Mouse (Mus musculus): ENCODE results near the gene Fbxl22. TPM values are rescaled to one million over a fixed set of nuclear protein-coding genes. Genes with fewer than 3 reads are reported as not detected.
A peak's percentile ranks its signal among the peaks of the same experiment; 100 is the strongest.

Fbxl22 gene
- polyA plus RNA-seq, 1 experiment from 2014 or later: 2.5 TPM

DNA sequence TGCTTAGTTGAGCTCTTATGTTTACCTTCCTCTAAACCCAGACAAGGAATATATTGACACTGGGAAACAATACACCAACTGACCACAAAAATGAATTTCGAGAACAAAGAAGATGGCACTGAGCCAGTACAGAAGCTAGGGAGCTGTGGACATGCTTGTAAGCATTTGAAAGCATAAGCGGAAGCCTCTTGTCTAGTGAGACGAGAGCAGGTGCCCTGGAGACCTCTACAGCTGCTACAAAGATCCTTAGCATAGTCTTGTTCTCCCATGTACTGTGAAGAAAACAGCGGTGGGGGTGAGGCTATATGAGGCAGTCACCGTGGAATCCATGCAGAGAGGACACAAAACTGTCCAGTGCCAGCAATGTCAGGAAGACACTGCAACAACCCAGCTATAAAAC, 4.5 kb upstream of the Fbxl22 start:
- Histone ChIP-seq H3K27me3 (ENCODE audit: control insufficient read depth, insufficient read depth, low read length) (no peaks in the 10 kb centered on the region), H3K27ac (ENCODE audit: low read depth, low read length) (no peak overlapping the region), H3K36me3 (ENCODE audit: control insufficient read depth, insufficient read depth, low read length) (peaks cover 8% of the 10 kb centered on the region; the same call in 1 of the 2 replicates), H3K4me3 (ENCODE audit: low read depth, low read length) (no peak overlapping the region), H3K9me3 (ENCODE audit: control insufficient read depth, low read length) (no peaks in the 10 kb centered on the region), H3K4me2 (ENCODE audit: low read depth, low read length, severe bottlenecking) (no peak overlapping the region), H3K4me1 (replicated peaks; ENCODE audit: control insufficient read depth, insufficient read depth, low read length) (no peaks in the 10 kb centered on the region), H3K9ac (ENCODE audit: low read length) (no peak overlapping the region)
- WGBS: 83% methylated on average over 5 of the region's 5 CpGs
- DNase-seq (ENCODE audit: low spot score): no peak
- no peak for ATAC-seq (replicated peaks; ENCODE audit: low FRiP score)

DNA sequence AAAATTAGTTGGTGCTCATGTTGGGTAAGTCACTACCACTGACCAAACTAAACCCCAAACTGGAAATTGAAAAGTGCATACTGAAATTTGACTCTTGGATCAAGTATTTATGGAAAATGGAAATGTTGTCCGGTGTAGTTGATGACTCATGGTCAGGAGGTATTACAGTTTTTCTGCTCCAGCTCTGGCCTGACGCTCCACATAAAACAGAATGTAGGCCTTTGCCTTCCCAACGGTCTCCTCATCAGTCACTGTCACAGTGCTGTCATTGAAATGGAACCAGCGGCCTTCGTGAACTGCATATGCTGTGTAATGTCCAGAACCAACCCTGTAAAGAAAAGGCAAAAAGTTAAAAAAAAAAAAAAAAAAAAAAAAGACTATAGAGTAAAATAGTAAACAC, 3.9 kb upstream of the Fbxl22 start:
- 95% methylated on average over 5 of the region's 5 CpGs for WGBS
- Histone ChIP-seq H3K4me2 (ENCODE audit: low read depth, low read length, severe bottlenecking) (no peak overlapping the region), H3K36me3 (ENCODE audit: control insufficient read depth, insufficient read depth, low read length) (peaks cover 8% of the 10 kb centered on the region; the same call in 1 of the 2 replicates), H3K9ac (ENCODE audit: low read length) (no peak overlapping the region), H3K27me3 (ENCODE audit: control insufficient read depth, insufficient read depth, low read length) (no peaks in the 10 kb centered on the region), H3K4me3 (ENCODE audit: low read depth, low read length) (no peak overlapping the region), H3K4me1 (replicated peaks; ENCODE audit: control insufficient read depth, insufficient read depth, low read length) (no peaks in the 10 kb centered on the region), H3K27ac (ENCODE audit: low read depth, low read length) (no peak overlapping the region), H3K9me3 (ENCODE audit: control insufficient read depth, low read length) (no peaks in the 10 kb centered on the region)
- no peak for ATAC-seq (replicated peaks; ENCODE audit: low FRiP score)
- DNase-seq (ENCODE audit: low spot score): no peak

- H3K9ac ChIP-seq (ENCODE audit: low read length): no peak overlapping the region
- no peak overlapping the region for H3K4me3 ChIP-seq (ENCODE audit: low read depth, low read length)
- no peaks in the 10 kb centered on the region; the same call in 1 of the 2 replicates for H3K4me1 ChIP-seq (replicated peaks; ENCODE audit: control insufficient read depth, insufficient read depth, low read length)
- H3K36me3 ChIP-seq (ENCODE audit: control insufficient read depth, insufficient read depth, low read length): peaks cover 8% of the 10 kb centered on the region; the same call in 1 of the 2 replicates
- no peaks in the 10 kb centered on the region for H3K27me3 ChIP-seq (ENCODE audit: control insufficient read depth, insufficient read depth, low read length)
- WGBS: 93% methylated on average over 10 of the region's 10 CpGs
- no peak overlapping the region for H3K4me2 ChIP-seq (ENCODE audit: low read depth, low read length, severe bottlenecking)
- no peaks in the 10 kb centered on the region for H3K9me3 ChIP-seq (ENCODE audit: control insufficient read depth, low read length)
- ATAC-seq (replicated peaks; ENCODE audit: low FRiP score): no peak
- no peak overlapping the region for H3K27ac ChIP-seq (ENCODE audit: low read depth, low read length)
- DNase-seq (ENCODE audit: low spot score): no peak
Measured at GRCm38 (mm10) chr9:66517746-66518145, 3.4 kb upstream of the Fbxl22 start.

DNA sequence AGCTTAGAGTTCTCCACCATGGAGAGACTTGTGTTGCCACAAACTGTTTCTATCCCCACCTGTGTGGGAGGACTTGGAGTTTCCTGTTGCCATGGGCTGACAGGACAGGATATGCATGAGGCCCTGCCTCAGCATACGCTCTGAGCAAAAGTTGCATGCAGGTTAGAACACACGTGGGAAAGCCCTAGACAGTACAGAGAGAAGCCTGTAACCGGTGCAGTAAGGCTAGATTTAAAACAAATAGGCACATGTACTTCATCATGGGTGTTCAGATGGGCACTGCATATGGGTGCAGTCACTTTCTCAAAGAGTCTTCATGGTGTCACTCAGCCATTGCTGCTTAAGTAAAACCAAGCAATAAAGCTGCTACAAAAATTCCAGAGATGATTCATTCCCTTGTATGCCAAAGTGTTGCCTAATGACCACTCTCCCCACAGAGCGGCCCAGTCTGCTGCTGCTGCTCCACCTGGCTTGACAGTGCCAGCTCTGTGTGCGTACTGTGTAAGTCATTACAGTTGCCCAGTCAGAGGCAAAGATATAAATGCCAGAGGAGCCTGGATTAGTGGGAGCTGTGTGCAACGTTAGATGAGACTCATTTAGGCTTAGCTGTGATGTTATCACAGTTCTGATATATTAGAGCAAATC, 2.0 kb upstream of the Fbxl22 start:
- H3K4me3 ChIP-seq (ENCODE audit: low read depth, low read length): no peak overlapping the region
- H3K27me3 ChIP-seq (ENCODE audit: control insufficient read depth, insufficient read depth, low read length): no peaks in the 10 kb centered on the region
- H3K27ac ChIP-seq (ENCODE audit: low read depth, low read length): no peak overlapping the region
- DNase-seq (ENCODE audit: low spot score) (no peak), ATAC-seq (replicated peaks; ENCODE audit: low FRiP score) (no peak)
- H3K9ac ChIP-seq (ENCODE audit: low read length): no peak overlapping the region
- H3K4me1 ChIP-seq (replicated peaks; ENCODE audit: control insufficient read depth, insufficient read depth, low read length): peaks cover 3% of the 10 kb centered on the region; the same call in 1 of the 2 replicates
- H3K36me3 ChIP-seq (ENCODE audit: control insufficient read depth, insufficient read depth, low read length): peaks cover 8% of the 10 kb centered on the region; the same call in 1 of the 2 replicates
- 90% methylated on average over 6 of the region's 6 CpGs for WGBS
- no peaks in the 10 kb centered on the region for H3K9me3 ChIP-seq (ENCODE audit: control insufficient read depth, low read length)
- H3K4me2 ChIP-seq (ENCODE audit: low read depth, low read length, severe bottlenecking): no peak overlapping the region

DNA sequence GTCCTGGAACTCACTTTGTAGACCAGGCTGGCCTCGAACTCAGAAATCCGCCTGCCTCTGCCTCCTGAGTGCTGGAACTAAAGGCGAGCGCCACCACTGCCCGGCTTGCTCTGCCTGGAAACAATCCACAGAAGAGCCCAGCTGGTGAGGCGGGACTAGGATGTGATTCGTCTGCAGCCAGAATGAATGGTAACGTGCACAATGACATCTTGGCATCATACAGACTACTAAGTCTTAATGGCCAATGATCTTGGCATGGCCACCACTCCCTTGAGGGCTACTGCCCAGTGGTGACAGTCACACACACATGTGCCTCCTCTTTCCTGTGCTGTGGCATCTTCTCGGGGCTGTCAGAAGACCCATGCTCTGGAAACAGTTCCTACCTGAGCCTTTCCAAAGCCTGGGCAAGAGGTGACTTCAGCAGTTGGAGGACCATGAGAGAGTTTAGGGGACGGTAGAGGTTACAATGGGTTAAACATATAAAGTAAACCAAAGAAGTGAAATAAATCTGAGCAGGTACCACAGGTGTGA, 1.4 kb upstream of the Fbxl22 start:
- H3K36me3 ChIP-seq (ENCODE audit: control insufficient read depth, insufficient read depth, low read length): peaks cover 8% of the 10 kb centered on the region; the same call in 1 of the 2 replicates
- H3K27me3 ChIP-seq (ENCODE audit: control insufficient read depth, insufficient read depth, low read length): no peaks in the 10 kb centered on the region
- H3K27ac ChIP-seq (ENCODE audit: low read depth, low read length): no peak overlapping the region
- DNase-seq (ENCODE audit: low spot score): peak; percentile 51
- no peak overlapping the region for H3K9ac ChIP-seq (ENCODE audit: low read length)
- H3K4me1 ChIP-seq (replicated peaks; ENCODE audit: control insufficient read depth, insufficient read depth, low read length): peaks cover 7% of the 10 kb centered on the region; the same call in 1 of the 2 replicates
- no peak for ATAC-seq (replicated peaks; ENCODE audit: low FRiP score)
- WGBS: 88% methylated on average over 10 of the region's 10 CpGs
- no peaks in the 10 kb centered on the region for H3K9me3 ChIP-seq (ENCODE audit: control insufficient read depth, low read length)
- no peak overlapping the region for H3K4me2 ChIP-seq (ENCODE audit: low read depth, low read length, severe bottlenecking)
- H3K4me3 ChIP-seq (ENCODE audit: low read depth, low read length): no peak overlapping the region

- no peak for DNase-seq (ENCODE audit: low spot score)
- no peak for ATAC-seq (replicated peaks; ENCODE audit: low FRiP score)
- Histone ChIP-seq H3K4me3 (ENCODE audit: low read depth, low read length) (no peak overlapping the region), H3K27ac (ENCODE audit: low read depth, low read length) (no peak overlapping the region), H3K27me3 (ENCODE audit: control insufficient read depth, insufficient read depth, low read length) (no peaks in the 10 kb centered on the region), H3K9ac (ENCODE audit: low read length) (no peak overlapping the region), H3K4me2 (ENCODE audit: low read depth, low read length, severe bottlenecking) (no peak overlapping the region), H3K4me1 (replicated peaks; ENCODE audit: control insufficient read depth, insufficient read depth, low read length) (peaks cover 12% of the 10 kb centered on the region; the same call in 1 of the 2 replicates), H3K36me3 (ENCODE audit: control insufficient read depth, insufficient read depth, low read length) (peaks cover 8% of the 10 kb centered on the region; the same call in 1 of the 2 replicates), H3K9me3 (ENCODE audit: control insufficient read depth, low read length) (no peaks in the 10 kb centered on the region)
- WGBS: 83% methylated on average over 2 of the region's 2 CpGs
Measured at GRCm38 (mm10) chr9:66515115-66515514, 722 bp upstream of the Fbxl22 start.

- Histone ChIP-seq H3K27ac (ENCODE audit: low read depth, low read length) (no peak overlapping the region), H3K4me1 (replicated peaks; ENCODE audit: control insufficient read depth, insufficient read depth, low read length) (peaks cover 12% of the 10 kb centered on the region; the same call in 1 of the 2 replicates), H3K9ac (ENCODE audit: low read length) (no peak overlapping the region), H3K9me3 (ENCODE audit: control insufficient read depth, low read length) (no peaks in the 10 kb centered on the region), H3K4me3 (ENCODE audit: low read depth, low read length) (no peak overlapping the region), H3K36me3 (ENCODE audit: control insufficient read depth, insufficient read depth, low read length) (peaks cover 11% of the 10 kb centered on the region; the same call in 1 of the 2 replicates), H3K4me2 (ENCODE audit: low read depth, low read length, severe bottlenecking) (no peak overlapping the region), H3K27me3 (ENCODE audit: control insufficient read depth, insufficient read depth, low read length) (no peaks in the 10 kb centered on the region)
- 87% methylated on average over 4 of the region's 4 CpGs for WGBS
- no peak for ATAC-seq (replicated peaks; ENCODE audit: low FRiP score)
- no peak for DNase-seq (ENCODE audit: low spot score)
Measured at GRCm38 (mm10) chr9:66513661-66514255, 635 bp downstream of the Fbxl22 start.

DNA sequence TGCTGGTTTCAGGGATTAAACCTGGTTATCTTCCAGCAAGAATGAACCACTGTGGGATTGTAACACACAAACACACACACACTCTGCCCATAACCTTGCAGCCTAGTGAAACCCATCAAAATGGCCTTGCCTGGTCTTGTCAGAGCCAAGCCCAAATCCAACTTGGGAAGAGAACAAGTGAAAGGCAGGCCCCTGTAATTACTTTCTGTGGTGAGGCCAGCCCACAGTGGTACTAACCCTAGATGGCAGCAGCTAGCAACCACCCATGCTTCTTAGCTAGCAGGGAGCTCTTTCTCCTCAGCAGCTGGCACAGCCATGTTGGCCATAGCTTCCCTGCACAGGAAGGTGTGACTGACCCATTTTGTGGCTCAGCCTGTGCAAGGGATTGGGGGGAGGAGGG, 1.2 kb downstream of the Fbxl22 start:
- no peaks in the 10 kb centered on the region for H3K9me3 ChIP-seq (ENCODE audit: control insufficient read depth, low read length)
- DNase-seq (ENCODE audit: low spot score) (peak; percentile 55), ATAC-seq (replicated peaks; ENCODE audit: low FRiP score) (no peak)
- no peak overlapping the region for H3K4me3 ChIP-seq (ENCODE audit: low read depth, low read length)
- no peak overlapping the region for H3K27ac ChIP-seq (ENCODE audit: low read depth, low read length)
- H3K4me1 ChIP-seq (replicated peaks; ENCODE audit: control insufficient read depth, insufficient read depth, low read length): peaks cover 12% of the 10 kb centered on the region; the same call in 1 of the 2 replicates
- H3K27me3 ChIP-seq (ENCODE audit: control insufficient read depth, insufficient read depth, low read length): no peaks in the 10 kb centered on the region
- peaks cover 11% of the 10 kb centered on the region; the same call in 1 of the 2 replicates for H3K36me3 ChIP-seq (ENCODE audit: control insufficient read depth, insufficient read depth, low read length)
- H3K4me2 ChIP-seq (ENCODE audit: low read depth, low read length, severe bottlenecking): no peak overlapping the region
- no peak overlapping the region for H3K9ac ChIP-seq (ENCODE audit: low read length)
